Mouse (Mus musculus) CD8-positive naive resting alpha-beta T cell, adult 57 days (primary cell): ENCODE results near the gene Map3k1. TPM values are rescaled to one million over a fixed set of nuclear protein-coding genes. Genes with fewer than 3 reads are reported as not detected.

Source experiments
- total RNA-seq: library from RNA; stranded (reverse); gene quantifications from one replicate; pipeline ENCODE4 v1.2.4, GENCODE M21; 2023

Gene Map3k1
- total RNA-seq: 92.2 TPM

GRCm38 (mm10) chr13:111808637-111809465 is at the start of gene Map3k1:
TSS of gene Map3k1 (minus strand) at chr13:111808993.

Other genes with a start within 250 kb of the Map3k1 start
- not detected for gene Gm10198, start 216.2 kb downstream of the Map3k1 start, total RNA-seq
- 29.1 TPM for gene Mier3, start 128.0 kb downstream of the Map3k1 start, total RNA-seq